Mouse (Mus musculus) Muller cell, postnatal 12 days (primary cell): ENCODE data around the gene Ppm1l.

Experiments used
- DNase-seq: peaks from one replicate; pipeline ENCODE4 v3.0.0-alpha.2; 2015; ENCODE audit errors: inconsistent ontology term

The Ppm1l gene

GRCm38 (mm10) chr3:69489669-69490068 lies 173.0 kb downstream of the Ppm1l start:
- DNase-seq, result no peak

GRCm38 (mm10) chr3:69490981-69491681 lies 174.5 kb downstream of the Ppm1l start:
- no peak for DNase-seq

- no peak for DNase-seq
Measured at GRCm38 (mm10) chr3:69494233-69495010, 177.8 kb downstream of the Ppm1l start.

- no peak for DNase-seq
Measured at GRCm38 (mm10) chr3:69497178-69497577, 180.5 kb downstream of the Ppm1l start.

GRCm38 (mm10) chr3:69502009-69502408 lies 185.3 kb downstream of the Ppm1l start:
- no peak for DNase-seq

- DNase-seq, result no peak
Measured at GRCm38 (mm10) chr3:69502527-69502926, 185.9 kb downstream of the Ppm1l start.

- no peak for DNase-seq
Measured at GRCm38 (mm10) chr3:69505090-69505489, 188.4 kb downstream of the Ppm1l start.

- DNase-seq, result no peak
Measured at GRCm38 (mm10) chr3:69506352-69506751, 189.7 kb downstream of the Ppm1l start.

GRCm38 (mm10) chr3:69509411-69509952 lies 192.8 kb downstream of the Ppm1l start:
- no peak for DNase-seq

- no peak for DNase-seq
Measured at GRCm38 (mm10) chr3:69511881-69512280, 195.2 kb downstream of the Ppm1l start.

- no peak for DNase-seq
Measured at GRCm38 (mm10) chr3:69512402-69512801, 195.7 kb downstream of the Ppm1l start.

GRCm38 (mm10) chr3:69515730-69516350 lies 199.2 kb downstream of the Ppm1l start:
- no peak for DNase-seq

GRCm38 (mm10) chr3:69519188-69519587 lies 202.5 kb downstream of the Ppm1l start:
- no peak for DNase-seq

GRCm38 (mm10) chr3:69519789-69520558 lies 203.3 kb downstream of the Ppm1l start:
- no peak for DNase-seq

GRCm38 (mm10) chr3:69522270-69522669 lies 205.6 kb downstream of the Ppm1l start:
- no peak for DNase-seq

- DNase-seq, result no peak
Measured at GRCm38 (mm10) chr3:69524356-69525071, 207.9 kb downstream of the Ppm1l start.

- DNase-seq, result no peak
Measured at GRCm38 (mm10) chr3:69525072-69525529, 208.4 kb downstream of the Ppm1l start.

- no peak for DNase-seq
Measured at GRCm38 (mm10) chr3:69527384-69527783, 210.7 kb downstream of the Ppm1l start.

GRCm38 (mm10) chr3:69529576-69529975 lies 212.9 kb downstream of the Ppm1l start:
- DNase-seq, result no peak

GRCm38 (mm10) chr3:69531511-69531910 lies 214.8 kb downstream of the Ppm1l start:
- DNase-seq, result no peak

GRCm38 (mm10) chr3:69532687-69533086 lies 216.0 kb downstream of the Ppm1l start:
- DNase-seq, result no peak
